Mouse (Mus musculus) heart, postnatal 0 days (tissue): Measurements from ENCODE around the gene Ppil6. TPM values are rescaled to one million over a fixed set of nuclear protein-coding genes. Genes with fewer than 3 reads are reported as not detected.

Experiments used
- ATAC-seq: fragments of 200-750 bp; cut with Nextera tagmentation; 2 replicates; pipeline ENCODE4 v1.8.0; 2017; ENCODE audit warnings: low read depth, moderate number of reproducible peaks, moderate library complexity; ENCODE audit not compliant: insufficient read depth
- DNase-seq: peaks from one replicate; pipeline ENCODE4 v3.0.0-alpha.2; 2016; ENCODE audit warnings: low spot score
- H3K27ac ChIP-seq: fragments of 300-500 bp; sonication (generic); 2 replicates; pipeline ENCODE4 v1.5.1; 2014; ENCODE audit warnings: low read depth, mild to moderate bottlenecking
- H3K27me3 ChIP-seq: fragments of 300-500 bp; sonication (generic); 2 replicates; pipeline ENCODE4 v1.6.1; 2014; ENCODE audit warnings: low read length, mixed read lengths; ENCODE audit not compliant: control insufficient read depth, insufficient read depth
- H3K36me3 ChIP-seq: fragments of 300-500 bp; sonication (generic); replicated peaks from 2 replicates; pipeline ENCODE4 v1.6.1; 2014; ENCODE audit warnings: low read length, mixed read lengths; ENCODE audit not compliant: control insufficient read depth, insufficient read depth
- H3K4me1 ChIP-seq: fragments of 300-500 bp; sonication (generic); 2 replicates; pipeline ENCODE4 v1.6.1; 2014; ENCODE audit warnings: antibody characterized with exemption; ENCODE audit not compliant: control insufficient read depth, insufficient read depth
- H3K4me2 ChIP-seq: fragments of 300-500 bp; sonication (generic); 2 replicates; pipeline ENCODE4 v1.6.1; 2014; ENCODE audit warnings: low read depth, mild to moderate bottlenecking, low read length, moderate library complexity
- H3K4me3 ChIP-seq: fragments of 300-500 bp; sonication (generic); 2 replicates; pipeline ENCODE4 v1.5.1; 2014; ENCODE audit warnings: low read depth, low read length
- H3K9ac ChIP-seq: fragments of 300-500 bp; sonication (generic); replicated peaks from 2 replicates; pipeline ENCODE4 v1.6.1; 2014; ENCODE audit warnings: low read depth, low read length, mixed read lengths
- H3K9me3 ChIP-seq: fragments of 300-500 bp; sonication (generic); replicated peaks from 2 replicates; pipeline ENCODE4 v1.6.1; 2016; ENCODE audit warnings: low read length; ENCODE audit not compliant: control insufficient read depth
- CTCF ChIP-seq: IDR thresholded peaks from 2 replicates; pipeline ENCODE4 v1.5.1; 2016; ENCODE audit warnings: antibody characterized with exemption, control low read depth, low read depth
- EP300 ChIP-seq: IDR thresholded peaks from 2 replicates; pipeline ENCODE4 v1.6.1; 2016; ENCODE audit warnings: antibody characterized with exemption, low read depth
- WGBS: fragments of 180-500 bp; shearing (Covaris S2); extraction: QIAGEN DNeasy Blood & Tissue Kit; methylation state at CpG from one replicate; pipeline ENCODE4 v1.1.7; 2014; 5-methylcytosine and 5-hydroxymethylcytosine counted together
- polyA plus RNA-seq: library from polyadenylated mRNA; unstranded; fragments of >200 nt; fragmentation: Nextera tagmentation; extraction: Ambion mirVana; gene quantifications from 2 replicates; pipeline ENCODE4 v1.2.1, GENCODE M21; 2015
- total RNA-seq: library from RNA; depleted of rRNA; stranded (reverse); fragments of >200 nt; gene quantifications from 2 replicates; pipeline ENCODE4 v1.2.3, GENCODE M21; 2014; ENCODE audit warnings: low replicate concordance; rRNA removed

Ppil6 gene
- total and polyA plus RNA-seq, 2 experiments from 2014 or later = 5.9 TPM; not detected in 1

DNA sequence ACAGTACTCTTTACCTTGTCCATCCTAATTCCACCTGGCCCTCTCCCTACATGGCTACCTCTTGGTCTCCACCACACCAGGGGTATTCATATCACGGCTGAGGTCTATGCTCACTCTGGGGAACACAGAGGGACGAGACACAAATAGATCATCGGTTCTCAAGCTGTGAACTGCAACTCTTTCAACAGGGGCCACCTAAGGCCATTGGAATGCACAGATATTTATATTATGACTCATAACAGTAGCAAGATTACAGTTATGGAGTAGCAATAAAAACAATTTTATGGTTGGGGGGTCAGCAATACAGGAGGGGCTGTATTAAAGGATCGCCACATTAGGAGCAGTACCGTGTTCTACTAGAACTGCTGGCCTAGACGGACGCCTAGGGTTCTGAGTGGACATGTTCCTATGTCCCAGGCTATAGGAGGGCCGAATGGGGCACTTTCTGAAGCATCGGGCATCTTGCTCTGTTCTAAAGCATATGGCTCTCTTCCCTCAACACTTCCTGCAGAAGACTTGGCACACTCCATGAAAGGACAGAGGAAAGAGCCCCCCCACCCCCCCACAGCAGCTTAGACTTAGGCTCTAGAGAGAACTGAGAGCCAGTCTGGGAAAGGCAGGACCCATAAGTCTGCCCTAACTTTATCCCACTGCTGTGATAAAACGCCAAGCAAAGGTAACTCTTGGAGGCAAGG lies 71.6 kb downstream of the Ppil6 start:
- H3K27me3 ChIP-seq = no peaks in the 10 kb centered on the region
- ATAC-seq = no peak
- no peak overlapping the region for H3K4me2 ChIP-seq
- 65% methylated on average over 10 of the region's 10 CpGs for WGBS
- peaks cover 8% of the 10 kb centered on the region; the same call in 1 of the 2 replicates for H3K9me3 ChIP-seq
- H3K9ac ChIP-seq = no peak overlapping the region
- TF ChIP-seq CTCF (no peak), EP300 (no peak)
- H3K4me3 ChIP-seq = no peak overlapping the region
- DNase-seq = no peak
- no peaks in the 10 kb centered on the region for H3K36me3 ChIP-seq
- H3K27ac ChIP-seq = no peak overlapping the region
- peaks cover 9% of the 10 kb centered on the region; the same call in 1 of the 2 replicates for H3K4me1 ChIP-seq

Other genes starting within 250 kb of the Ppil6 start
- gene Fig4, start 187.2 kb upstream of the Ppil6 start, total RNA-seq = 78.9 and 86.9 TPM in 2 replicates
- gene Fig4, start 187.2 kb upstream of the Ppil6 start, polyA plus RNA-seq = 47.3 and 55.5 TPM in 2 replicates
- 0.23 TPM in 1 of 2 replicates, not detected in the other for gene Ak9, start 186.5 kb upstream of the Ppil6 start, total RNA-seq
- gene Ak9, start 186.5 kb upstream of the Ppil6 start, polyA plus RNA-seq = 0.18 and 0.29 TPM in 2 replicates
- 7.7 and 15.6 TPM in 2 replicates for gene Zbtb24, start 40.1 kb upstream of the Ppil6 start, total RNA-seq
- 10.7 and 11.6 TPM in 2 replicates for gene Zbtb24, start 40.1 kb upstream of the Ppil6 start, polyA plus RNA-seq
- gene Mical1, start 14.1 kb upstream of the Ppil6 start, total RNA-seq = 33.1 and 60.4 TPM in 2 replicates
- gene Mical1, start 14.1 kb upstream of the Ppil6 start, polyA plus RNA-seq = 33.0 and 36.1 TPM in 2 replicates
- 91.6 and 105 TPM in 2 replicates for gene Smpd2, start 70 bp upstream of the Ppil6 start, total RNA-seq
- gene Smpd2, start 70 bp upstream of the Ppil6 start, polyA plus RNA-seq = 72.4 TPM in 2 replicates
- gene Cd164, start 29.0 kb downstream of the Ppil6 start, total RNA-seq = 76.0 and 113 TPM in 2 replicates
- gene Cd164, start 29.0 kb downstream of the Ppil6 start, polyA plus RNA-seq = 131 and 138 TPM in 2 replicates
- 1.5 TPM in 1 of 2 replicates, not detected in the other for gene Ccdc162, start 226.2 kb downstream of the Ppil6 start, total RNA-seq
- 0.16 and 0.36 TPM in 2 replicates for gene Ccdc162, start 226.2 kb downstream of the Ppil6 start, polyA plus RNA-seq